Mouse (Mus musculus) embryonic facial prominence, embryonic 12.5 days (tissue): ENCODE results near the gene Wfdc5. TPM values are rescaled to one million over a fixed set of nuclear protein-coding genes. Genes with fewer than 3 reads are reported as not detected.

Experiments
- ATAC-seq: fragments of 200-750 bp; cut with Nextera tagmentation; 2 replicates; pipeline ENCODE4 v1.8.0; 2017; ENCODE audit not compliant: insufficient number of reproducible peaks, insufficient read depth, low FRiP score, low TSS enrichment
- H3K27ac ChIP-seq: fragments of 300-500 bp; sonication (generic); 2 replicates; pipeline ENCODE4 v1.5.1; 2016; ENCODE audit warnings: mild to moderate bottlenecking
- H3K27me3 ChIP-seq: fragments of 300-500 bp; sonication (generic); 2 replicates; pipeline ENCODE4 v1.6.1; 2016; ENCODE audit warnings: mild to moderate bottlenecking, moderate library complexity
- H3K36me3 ChIP-seq: fragments of 300-500 bp; sonication (generic); 2 replicates; pipeline ENCODE4 v1.6.1; 2016; ENCODE audit warnings: mild to moderate bottlenecking
- H3K4me1 ChIP-seq: fragments of 300-500 bp; sonication (generic); 2 replicates; pipeline ENCODE4 v1.6.1; 2016
- H3K4me2 ChIP-seq: fragments of 300-500 bp; sonication (generic); replicated peaks from 2 replicates; pipeline ENCODE4 v1.6.1; 2016; ENCODE audit warnings: mild to moderate bottlenecking, moderate library complexity
- H3K4me3 ChIP-seq: fragments of 300-500 bp; sonication (generic); 2 replicates; pipeline ENCODE4 v1.5.1; 2016; ENCODE audit warnings: mild to moderate bottlenecking
- H3K9ac ChIP-seq: fragments of 300-500 bp; sonication (generic); 2 replicates; pipeline ENCODE4 v1.6.1; 2016; ENCODE audit warnings: mild to moderate bottlenecking, moderate library complexity
- H3K9me3 ChIP-seq: fragments of 300-500 bp; sonication (generic); 2 replicates; pipeline ENCODE4 v1.6.1; 2016; ENCODE audit warnings: mild to moderate bottlenecking, moderate library complexity
- WGBS: fragments of 180-500 bp; shearing (Covaris S2); methylation state at CpG from one replicate; pipeline ENCODE4 v1.1.7; 2016; 5-methylcytosine and 5-hydroxymethylcytosine counted together
- polyA plus RNA-seq: library from polyadenylated mRNA; unstranded; fragments of >200 nt; fragmentation: Nextera tagmentation; extraction: Ambion mirVana; gene quantifications from 2 replicates; pipeline ENCODE4 v1.2.1, GENCODE M21; 2016

Wfdc5 gene
- polyA plus RNA-seq, 1 experiment from 2014 or later = not detected

- Histone ChIP-seq H3K9ac (no peak overlapping the region), H3K4me3 (no peak overlapping the region), H3K27ac (no peak overlapping the region), H3K9me3 (no peaks in the 10 kb centered on the region), H3K4me1 (no peaks in the 10 kb centered on the region), H3K27me3 (no peaks in the 10 kb centered on the region), H3K4me2 (no peak overlapping the region), H3K36me3 (no peaks in the 10 kb centered on the region)
- 81% methylated on average over 5 of the region's 5 CpGs for WGBS
- no peak for ATAC-seq
Observed at GRCm38 (mm10) chr2:164194959-164195630, 12.6 kb upstream of the Wfdc5 start.

GRCm38 (mm10) chr2:164192279-164192678 lies 9.7 kb upstream of the Wfdc5 start:
- Histone ChIP-seq H3K4me3 (no peak overlapping the region), H3K4me2 (no peak overlapping the region), H3K9ac (no peak overlapping the region), H3K27ac (no peak overlapping the region), H3K27me3 (no peaks in the 10 kb centered on the region), H3K4me1 (no peaks in the 10 kb centered on the region), H3K9me3 (no peaks in the 10 kb centered on the region), H3K36me3 (no peaks in the 10 kb centered on the region)
- no peak for ATAC-seq

- no peaks in the 10 kb centered on the region for H3K27me3 ChIP-seq
- ATAC-seq = no peak
Observed at GRCm38 (mm10) chr2:164190576-164190975, 8.0 kb upstream of the Wfdc5 start, which contains the start of gene Wfdc12. TSS of gene Wfdc12 (minus strand) at chr2:164190608.

GRCm38 (mm10) chr2:164188722-164189121 lies 6.2 kb upstream of the Wfdc5 start:
- Histone ChIP-seq H3K4me2 (no peak overlapping the region), H3K4me3 (no peak overlapping the region), H3K27me3 (no peaks in the 10 kb centered on the region; the same call in 1 of the 2 replicates), H3K36me3 (no peaks in the 10 kb centered on the region), H3K9ac (no peak overlapping the region), H3K9me3 (no peaks in the 10 kb centered on the region), H3K4me1 (no peaks in the 10 kb centered on the region), H3K27ac (no peak overlapping the region)
- WGBS = 24% methylated on average over 5 of the region's 5 CpGs
- ATAC-seq = no peak

More at GRCm38 (mm10) chr2:164190576-164190975, 8.0 kb upstream of the Wfdc5 start, which contains the start of gene Wfdc12:
- no peak within 1 kb of the TSS for H3K27ac ChIP-seq
- no peak within 1 kb of the TSS for H3K4me3 ChIP-seq
- H3K36me3 ChIP-seq = no peaks in the 10 kb centered on the region
- no peaks in the 10 kb centered on the region for H3K9me3 ChIP-seq
- no peak within 1 kb of the TSS for H3K9ac ChIP-seq
- WGBS = 84% methylated on average over 6 of the region's 6 CpGs
- no peak within 1 kb of the TSS for H3K4me2 ChIP-seq
- H3K4me1 ChIP-seq = no peaks in the 10 kb centered on the region

GRCm38 (mm10) chr2:164184145-164184719 lies 1.7 kb upstream of the Wfdc5 start:
- H3K9ac ChIP-seq = no peak overlapping the region
- no peak overlapping the region for H3K4me2 ChIP-seq
- WGBS = 44% methylated on average over 9 of the region's 9 CpGs
- no peaks in the 10 kb centered on the region for H3K9me3 ChIP-seq
- H3K36me3 ChIP-seq = no peaks in the 10 kb centered on the region
- no peak for ATAC-seq
- no peak overlapping the region for H3K4me3 ChIP-seq
- no peaks in the 10 kb centered on the region for H3K4me1 ChIP-seq
- no peak overlapping the region for H3K27ac ChIP-seq
- H3K27me3 ChIP-seq = no peaks in the 10 kb centered on the region; the same call in 1 of the 2 replicates

GRCm38 (mm10) chr2:164183340-164183739 lies 798 bp upstream of the Wfdc5 start:
- H3K27me3 ChIP-seq = no peaks in the 10 kb centered on the region; the same call in 1 of the 2 replicates
- 53% methylated on average over 9 of the region's 9 CpGs for WGBS
- no peaks in the 10 kb centered on the region for H3K9me3 ChIP-seq
- no peaks in the 10 kb centered on the region for H3K36me3 ChIP-seq
- H3K9ac ChIP-seq = no peak overlapping the region
- no peak for ATAC-seq
- H3K4me3 ChIP-seq = no peak overlapping the region
- no peaks in the 10 kb centered on the region for H3K4me1 ChIP-seq
- H3K4me2 ChIP-seq = no peak overlapping the region
- H3K27ac ChIP-seq = no peak overlapping the region

- no peaks in the 10 kb centered on the region for H3K9me3 ChIP-seq
- 81% methylated on average over 4 of the region's 4 CpGs for WGBS
- no peak overlapping the region for H3K4me3 ChIP-seq
- no peak overlapping the region for H3K9ac ChIP-seq
- H3K36me3 ChIP-seq = no peaks in the 10 kb centered on the region
- H3K4me2 ChIP-seq = no peak overlapping the region
- ATAC-seq = no peak
- H3K27ac ChIP-seq = no peak overlapping the region
- H3K27me3 ChIP-seq = peaks cover 5% of the 10 kb centered on the region; the same call in 1 of the 2 replicates
- no peaks in the 10 kb centered on the region for H3K4me1 ChIP-seq
Observed at GRCm38 (mm10) chr2:164180770-164181169, 1.8 kb downstream of the Wfdc5 start.

- Histone ChIP-seq H3K9me3 (no peaks in the 10 kb centered on the region), H3K4me1 (no peaks in the 10 kb centered on the region)
- WGBS = 39% methylated on average over 3 of the region's 3 CpGs
Observed at GRCm38 (mm10) chr2:164180124-164180523, 2.4 kb downstream of the Wfdc5 start.

GRCm38 (mm10) chr2:164177831-164178230 lies 4.7 kb downstream of the Wfdc5 start:
- Histone ChIP-seq H3K4me3 (no peak overlapping the region), H3K4me2 (no peak overlapping the region)
- 81% methylated on average over 5 of the region's 5 CpGs for WGBS

More at GRCm38 (mm10) chr2:164180124-164180523, 2.4 kb downstream of the Wfdc5 start:
- ATAC-seq = no peak
- H3K4me2 ChIP-seq = no peak overlapping the region
- H3K27me3 ChIP-seq = peaks cover 5% of the 10 kb centered on the region; the same call in 1 of the 2 replicates
- no peak overlapping the region for H3K27ac ChIP-seq
- no peaks in the 10 kb centered on the region for H3K36me3 ChIP-seq
- H3K9ac ChIP-seq = no peak overlapping the region
- H3K4me3 ChIP-seq = no peak overlapping the region

GRCm38 (mm10) chr2:164175850-164176249 lies 6.7 kb downstream of the Wfdc5 start:
- no peak overlapping the region for H3K9ac ChIP-seq
- H3K4me1 ChIP-seq = peaks cover 9% of the 10 kb centered on the region
- 78% methylated on average over 3 of the region's 3 CpGs for WGBS
- H3K4me2 ChIP-seq = no peak overlapping the region
- no peak for ATAC-seq
- H3K27ac ChIP-seq = no peak overlapping the region
- no peak overlapping the region for H3K4me3 ChIP-seq
- H3K9me3 ChIP-seq = no peaks in the 10 kb centered on the region
- H3K36me3 ChIP-seq = no peaks in the 10 kb centered on the region
- H3K27me3 ChIP-seq = peaks cover 27% of the 10 kb centered on the region

More at GRCm38 (mm10) chr2:164177831-164178230, 4.7 kb downstream of the Wfdc5 start:
- H3K27ac ChIP-seq = no peak overlapping the region
- H3K9me3 ChIP-seq = no peaks in the 10 kb centered on the region
- H3K36me3 ChIP-seq = no peaks in the 10 kb centered on the region
- H3K4me1 ChIP-seq = 0 out of 2 replicates have a peak, but pooled peaks cover 4% of the 10 kb centered on the region
- H3K27me3 ChIP-seq = peaks cover 15% of the 10 kb centered on the region; the same call in 1 of the 2 replicates
- no peak overlapping the region for H3K9ac ChIP-seq
- no peak for ATAC-seq

GRCm38 (mm10) chr2:164174649-164175395 lies 7.7 kb downstream of the Wfdc5 start:
- Histone ChIP-seq H3K4me1 (peaks cover 11% of the 10 kb centered on the region), H3K9ac (no peak overlapping the region), H3K4me2 (no peak overlapping the region), H3K9me3 (no peaks in the 10 kb centered on the region), H3K27me3 (peaks cover 38% of the 10 kb centered on the region), H3K36me3 (no peaks in the 10 kb centered on the region), H3K4me3 (no peak overlapping the region), H3K27ac (no peak overlapping the region)
- 72% methylated on average over 8 of the region's 8 CpGs for WGBS
- no peak for ATAC-seq
